Mouse (Mus musculus) myocyte (in vitro differentiated cells): ENCODE data around the gene Pcdh9.

Experiments
- CEBPB ChIP-seq: IDR thresholded peaks from 2 replicates; pipeline ENCODE4 v1.6.1; 2011; ENCODE audit warnings: mild to moderate bottlenecking, moderate library complexity; ENCODE audit not compliant: poor library complexity, insufficient read depth, severe bottlenecking
- E2F4 ChIP-seq: IDR thresholded peaks from one replicate; pipeline ENCODE4 v1.6.1; 2011; ENCODE audit warnings: mild to moderate bottlenecking, control low read depth, moderate library complexity; ENCODE audit not compliant: insufficient read depth
- MAX ChIP-seq: IDR thresholded peaks from one replicate; pipeline ENCODE4 v1.6.1; 2011; ENCODE audit warnings: low read depth, mild to moderate bottlenecking, control low read depth
- MYOD1 ChIP-seq, 3 experiments: IDR thresholded peaks; one replicate each; pipeline ENCODE4 v1.6.1; 2011; ENCODE audit warnings: control low read depth in 2 of 3, low read depth in 2 of 3, mild to moderate bottlenecking in 2 of 3, moderate library complexity in 1 of 3; ENCODE audit not compliant: insufficient read length in 2 of 3, control insufficient read depth in 1 of 3
- MYOG ChIP-seq, 3 experiments: IDR thresholded peaks; one replicate each; pipeline ENCODE4 v1.6.1; 2011; ENCODE audit warnings: control low read depth in 2 of 3, low read depth in 2 of 3, mild to moderate bottlenecking in 2 of 3; ENCODE audit not compliant: insufficient read length in 2 of 3, control insufficient read depth in 1 of 3, insufficient read depth in 1 of 3
- POLR2A ChIP-seq: IDR thresholded peaks from one replicate; pipeline ENCODE4 v1.6.1; 2011; ENCODE audit warnings: low read depth, mild to moderate bottlenecking, control low read depth, moderate library complexity; ENCODE audit not compliant: insufficient read length
- POLR2AphosphoS2 ChIP-seq: IDR thresholded peaks from one replicate; pipeline ENCODE4 v1.6.1; 2011; ENCODE audit warnings: low read depth, control low read depth; ENCODE audit not compliant: insufficient read length
- REST ChIP-seq: IDR thresholded peaks from one replicate; pipeline ENCODE4 v1.6.1; 2011; ENCODE audit warnings: mild to moderate bottlenecking, control low read depth, moderate library complexity; ENCODE audit not compliant: insufficient read depth, insufficient read length
- SRF ChIP-seq: IDR thresholded peaks from one replicate; pipeline ENCODE4 v1.6.1; 2011; ENCODE audit warnings: low read depth; ENCODE audit not compliant: control insufficient read depth, insufficient read length
- TCF12 ChIP-seq: IDR thresholded peaks from one replicate; pipeline ENCODE4 v1.6.1; 2011; ENCODE audit warnings: mild to moderate bottlenecking, control low read depth; ENCODE audit not compliant: poor library complexity, insufficient read depth, severe bottlenecking
- TCF3 ChIP-seq: IDR thresholded peaks from one replicate; pipeline ENCODE4 v1.6.1; 2011; ENCODE audit warnings: low read depth, control low read depth; ENCODE audit not compliant: insufficient read length
- USF1 ChIP-seq: IDR thresholded peaks from one replicate; pipeline ENCODE4 v1.6.1; 2011; ENCODE audit warnings: low read depth, mild to moderate bottlenecking, control low read depth, moderate library complexity

- TF ChIP-seq POLR2A, result no peak
- no peak for TF ChIP-seq TCF12
- no peak for TF ChIP-seq MAX
- TF ChIP-seq MYOG (IDR thresholded peaks at IDR 0.05; ENCODE audit: control insufficient read depth in 1 of 3, insufficient read depth in 1 of 3, insufficient read length in 2 of 3, low read depth in 2 of 3), result no peak
- no peak for TF ChIP-seq USF1
- TF ChIP-seq POLR2AphosphoS2, result no peak
- no peak for TF ChIP-seq E2F4
- no peak for TF ChIP-seq CEBPB
- TF ChIP-seq TCF3, result no peak
- no peak for TF ChIP-seq REST
- no peak for TF ChIP-seq MYOD1 (IDR thresholded peaks at IDR 0.05; ENCODE audit: control insufficient read depth in 1 of 3, insufficient read length in 2 of 3, low read depth in 2 of 3)
- no peak for TF ChIP-seq SRF
Measured at GRCm38 (mm10) chr14:93880071-93880470, 10.4 kb downstream of the Pcdh9 start.
